Mouse (Mus musculus): Measurements from ENCODE around the gene Ttyh1.
A peak's percentile ranks its signal among the peaks of the same experiment; 100 is the strongest.

Ttyh1 gene

GRCm38 (mm10) chr7:4119344-4119902 is at the start of gene Ttyh1:
Gene Ttyh1 (plus strand): TSS chr7:4119408.
- DNase-seq (ENCODE audit: low spot score in 2 of 2) = peak in 1 of 2 experiments; percentile 71

GRCm38 (mm10) chr7:4071066-4071465 is 48.1 kb upstream of the Ttyh1 start:
- no peak for DNase-seq (ENCODE audit: low spot score in 2 of 2)

- no peak for DNase-seq (ENCODE audit: low spot score in 2 of 2)
Measured at GRCm38 (mm10) chr7:4073144-4073543, 46.1 kb upstream of the Ttyh1 start.

- no peak for DNase-seq (ENCODE audit: low spot score in 2 of 2)
Measured at GRCm38 (mm10) chr7:4079511-4079910, 39.7 kb upstream of the Ttyh1 start.

- DNase-seq (ENCODE audit: low spot score in 2 of 2) = no peak
Measured at GRCm38 (mm10) chr7:4080552-4080951, 38.7 kb upstream of the Ttyh1 start.

GRCm38 (mm10) chr7:4081706-4082105 is 37.5 kb upstream of the Ttyh1 start:
- DNase-seq (ENCODE audit: low spot score in 2 of 2) = no peak

- no peak for DNase-seq (ENCODE audit: low spot score in 2 of 2)
Measured at GRCm38 (mm10) chr7:4082804-4083203, 36.4 kb upstream of the Ttyh1 start.

- DNase-seq (ENCODE audit: low spot score in 2 of 2) = no peak
Measured at GRCm38 (mm10) chr7:4084161-4084560, 35.0 kb upstream of the Ttyh1 start.

GRCm38 (mm10) chr7:4085562-4085961 is 33.6 kb upstream of the Ttyh1 start:
- DNase-seq (ENCODE audit: low spot score in 2 of 2) = no peak

GRCm38 (mm10) chr7:4087238-4087895 is 31.8 kb upstream of the Ttyh1 start:
- peak in 1 of 2 experiments; percentile 74 for DNase-seq (ENCODE audit: low spot score in 2 of 2)

GRCm38 (mm10) chr7:4087896-4088480 is 31.2 kb upstream of the Ttyh1 start:
- peak; percentile 69 to 72 for DNase-seq (ENCODE audit: low spot score in 2 of 2)

- no peak for DNase-seq (ENCODE audit: low spot score in 2 of 2)
Measured at GRCm38 (mm10) chr7:4088679-4089078, 30.5 kb upstream of the Ttyh1 start.

GRCm38 (mm10) chr7:4091170-4091569 is 28.0 kb upstream of the Ttyh1 start:
- no peak for DNase-seq (ENCODE audit: low spot score in 2 of 2)

GRCm38 (mm10) chr7:4098301-4098700 is 20.9 kb upstream of the Ttyh1 start:
- DNase-seq (ENCODE audit: low spot score in 2 of 2) = no peak

- DNase-seq (ENCODE audit: low spot score in 2 of 2) = no peak
Measured at GRCm38 (mm10) chr7:4098832-4099231, 20.4 kb upstream of the Ttyh1 start.

- DNase-seq (ENCODE audit: low spot score in 2 of 2) = no peak
Measured at GRCm38 (mm10) chr7:4101144-4101543, 18.1 kb upstream of the Ttyh1 start.

GRCm38 (mm10) chr7:4103411-4103810 is 15.8 kb upstream of the Ttyh1 start:
- DNase-seq (ENCODE audit: low spot score in 2 of 2) = no peak

GRCm38 (mm10) chr7:4111766-4112165 is 7.4 kb upstream of the Ttyh1 start:
- DNase-seq (ENCODE audit: low spot score in 2 of 2) = no peak

GRCm38 (mm10) chr7:4117050-4117814 is 2.0 kb upstream of the Ttyh1 start:
- peak in 1 of 2 experiments; percentile 70 for DNase-seq (ENCODE audit: low spot score in 2 of 2)

- DNase-seq (ENCODE audit: low spot score in 2 of 2) = peak in 1 of 2 experiments; percentile 62
Measured at GRCm38 (mm10) chr7:4119976-4120921, 1.0 kb downstream of the Ttyh1 start.

GRCm38 (mm10) chr7:4122076-4122768 is 3.0 kb downstream of the Ttyh1 start:
- DNase-seq (ENCODE audit: low spot score in 2 of 2) = no peak
